Mouse (Mus musculus): ENCODE results near the gene Ube2j1.

DNA sequence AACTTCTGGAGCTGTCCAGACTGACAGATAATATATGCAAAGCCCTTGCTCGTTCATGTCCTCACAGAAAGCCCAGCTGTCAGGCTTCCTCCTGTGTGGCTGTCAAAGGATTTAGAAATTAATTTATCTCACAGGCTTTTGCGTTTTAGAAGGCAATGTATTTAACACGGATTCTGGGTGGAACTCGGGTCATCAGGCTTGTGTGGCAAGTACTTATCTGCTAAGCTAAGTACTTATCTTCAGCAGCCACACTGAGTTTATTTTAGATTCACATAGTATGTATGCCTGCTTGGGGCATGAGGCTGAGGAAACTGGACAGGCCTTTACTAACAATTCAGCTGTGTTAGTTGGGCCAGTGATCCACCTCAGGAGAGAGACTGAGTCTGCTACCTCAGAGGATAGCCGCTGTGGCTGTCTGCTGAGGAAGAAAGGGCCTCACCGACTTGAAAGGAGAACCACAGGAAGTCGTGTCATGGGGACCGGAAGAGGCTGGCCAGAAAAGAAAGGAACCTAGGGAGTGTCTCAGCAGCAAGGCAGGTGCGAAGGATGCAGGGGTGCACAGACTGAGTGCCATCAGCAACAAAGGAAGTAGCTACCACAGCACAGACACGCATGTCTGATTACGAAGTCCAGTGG lies 41.4 kb downstream of the Ube2j1 start:
- TF ChIP-seq CTCF (conservative IDR thresholded peaks at IDR 0.05; ENCODE audit: insufficient read depth, insufficient read length, low read depth, low read length): no peak
- no peak for TF ChIP-seq POLR2A (IDR thresholded peaks at IDR 0.05; ENCODE audit: low read depth, low read length)
